Mouse (Mus musculus): ENCODE results near the gene Pms2. TPM values are rescaled to one million over a fixed set of nuclear protein-coding genes. Genes with fewer than 3 reads are reported as not detected.

The Pms2 gene
- polyA plus RNA-seq, 1 experiment, result 2.5 TPM

DNA sequence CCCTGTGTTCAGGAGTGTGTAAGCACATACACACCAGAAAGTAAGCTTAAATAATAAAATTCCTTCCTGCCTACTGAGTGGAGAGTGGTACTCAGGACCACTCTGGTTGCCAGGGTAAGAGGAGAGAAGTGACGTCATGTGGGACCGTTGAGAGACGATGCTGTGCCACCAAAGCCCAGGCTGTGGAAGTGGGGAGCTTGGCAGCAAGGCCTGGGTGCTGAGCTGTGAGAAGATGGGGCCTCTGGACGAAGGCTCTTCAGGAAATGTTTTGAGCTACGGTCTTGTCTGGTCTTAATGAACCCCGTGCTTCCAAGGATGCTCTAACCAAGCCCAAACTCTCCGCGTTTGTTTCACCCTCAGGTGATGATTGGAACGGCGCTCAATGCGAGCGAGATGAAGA, 20.9 kb downstream of the Pms2 start:
- Histone ChIP-seq H3K4me3 (no peak overlapping the region), H3K36me3 (ENCODE audit: control insufficient read depth, insufficient read depth) (peaks cover 9% of the 10 kb centered on the region), H3ac (ENCODE audit: control insufficient read depth, insufficient read length) (no peak overlapping the region), H3K79me2 (ENCODE audit: control insufficient read depth, insufficient read depth) (no peaks in the 10 kb centered on the region), H3K27me3 (ENCODE audit: control insufficient read depth, insufficient read depth, insufficient read length) (no peaks in the 10 kb centered on the region), H3K4me2 (ENCODE audit: low read depth) (no peak overlapping the region)
- TF ChIP-seq SRF (IDR thresholded peaks at IDR 0.05; ENCODE audit: control insufficient read depth, insufficient read length, low read depth) (no peak), TCF3 (IDR thresholded peaks at IDR 0.05; ENCODE audit: insufficient read length, low read depth) (no peak), MAX (IDR thresholded peaks at IDR 0.05; ENCODE audit: low read depth) (no peak)

DNA sequence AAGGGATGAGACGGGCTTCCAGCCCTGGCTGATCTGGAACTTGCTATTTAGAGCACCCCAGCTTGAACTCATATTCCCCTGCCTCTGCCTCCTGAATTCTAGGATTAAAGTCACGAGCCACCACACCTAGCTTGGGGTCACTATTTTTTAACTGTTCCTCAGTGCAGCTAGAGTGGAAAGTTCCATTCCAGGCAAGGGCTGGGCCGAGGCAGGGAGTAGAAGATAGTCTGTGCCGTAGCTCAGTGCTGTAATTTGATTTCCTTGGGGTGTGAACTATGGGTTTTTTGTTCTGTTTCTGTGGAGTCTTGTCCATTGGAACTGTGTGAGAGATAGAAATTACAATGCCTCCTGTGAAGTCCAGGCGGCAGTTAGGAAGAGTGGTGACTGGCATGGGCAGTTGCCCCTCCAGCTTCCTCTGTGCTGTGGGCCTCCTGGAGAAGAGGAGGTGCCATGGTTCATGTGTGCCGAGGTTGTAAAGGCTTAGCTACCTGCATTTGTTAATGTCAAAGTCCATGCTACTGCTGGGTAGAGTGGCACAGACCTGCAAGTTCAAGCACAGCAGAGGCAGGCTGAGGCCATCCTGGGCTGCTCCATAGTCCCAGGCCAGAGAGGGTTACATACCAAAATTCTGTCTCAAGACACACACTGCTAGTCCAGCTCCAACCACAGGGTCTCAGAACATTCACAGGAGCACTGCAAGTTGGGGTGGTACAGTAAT, 22.3 kb downstream of the Pms2 start:
- Histone ChIP-seq H3K36me3 (ENCODE audit: control insufficient read depth, insufficient read depth) (peaks cover 6% of the 10 kb centered on the region), H3K27me3 (ENCODE audit: control insufficient read depth, insufficient read depth, insufficient read length) (no peaks in the 10 kb centered on the region), H3K4me2 (ENCODE audit: low read depth) (no peak overlapping the region), H3K4me3 (no peak overlapping the region), H3K79me2 (ENCODE audit: control insufficient read depth, insufficient read depth) (no peaks in the 10 kb centered on the region), H3ac (ENCODE audit: control insufficient read depth, insufficient read length) (no peak overlapping the region)
- TF ChIP-seq TCF12 (IDR thresholded peaks at IDR 0.05; ENCODE audit: insufficient read depth, poor library complexity, severe bottlenecking), result no peak
- TF ChIP-seq REST (IDR thresholded peaks at IDR 0.05; ENCODE audit: insufficient read depth, insufficient read length), result no peak
- no peak for TF ChIP-seq TCF3 (IDR thresholded peaks at IDR 0.05; ENCODE audit: insufficient read length, low read depth)
- TF ChIP-seq MAX (IDR thresholded peaks at IDR 0.05; ENCODE audit: low read depth), result no peak
- no peak for TF ChIP-seq MYOG (IDR thresholded peaks at IDR 0.05; ENCODE audit: control insufficient read depth in 1 of 3, insufficient read depth in 1 of 3, insufficient read length in 2 of 3, low read depth in 2 of 3)
- TF ChIP-seq CEBPB (IDR thresholded peaks at IDR 0.05; ENCODE audit: insufficient read depth, poor library complexity, severe bottlenecking), result no peak
- no peak for TF ChIP-seq POLR2AphosphoS2 (IDR thresholded peaks at IDR 0.05; ENCODE audit: insufficient read length, low read depth)
- TF ChIP-seq E2F4 (IDR thresholded peaks at IDR 0.05; ENCODE audit: insufficient read depth), result no peak
- no peak for TF ChIP-seq USF1 (IDR thresholded peaks at IDR 0.05; ENCODE audit: low read depth)
- no peak for TF ChIP-seq SRF (IDR thresholded peaks at IDR 0.05; ENCODE audit: control insufficient read depth, insufficient read length, low read depth)
- TF ChIP-seq MYOD1 (IDR thresholded peaks at IDR 0.05; ENCODE audit: control insufficient read depth in 1 of 3, insufficient read length in 2 of 3, low read depth in 2 of 3), result no peak
- TF ChIP-seq POLR2A (IDR thresholded peaks at IDR 0.05; ENCODE audit: insufficient read length, low read depth), result no peak

DNA sequence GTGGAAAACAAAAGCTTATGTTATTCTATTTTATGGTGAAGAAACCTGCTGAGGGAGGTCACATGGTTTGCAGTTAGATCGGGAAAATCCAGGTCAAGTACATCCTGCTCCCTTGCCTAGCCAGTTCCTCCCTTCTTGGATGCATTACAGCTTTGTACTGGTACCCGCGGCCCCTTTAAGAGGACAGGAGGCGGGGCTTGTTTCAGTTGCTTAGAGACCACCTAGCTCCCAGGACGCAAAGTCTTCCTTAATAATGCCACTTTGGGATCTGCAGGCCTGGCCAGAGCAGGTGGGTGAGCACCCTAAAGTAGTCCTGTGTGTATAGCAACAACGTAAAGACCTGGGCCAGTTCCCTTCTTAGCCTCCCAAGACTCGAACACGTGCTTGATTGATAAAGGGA, 23.1 kb downstream of the Pms2 start, which contains the start of gene Rsph10b:
Gene Rsph10b (plus strand): TSS at position 205 of the 400 bp plus-strand sequence.
- Histone ChIP-seq H3K4me3 (no peak within 1 kb of the TSS), H3K79me2 (ENCODE audit: control insufficient read depth, insufficient read depth) (no peaks in the 10 kb centered on the region), H3ac (ENCODE audit: control insufficient read depth, insufficient read length) (no peak within 1 kb of the TSS), H3K4me2 (ENCODE audit: low read depth) (no peak within 1 kb of the TSS), H3K27me3 (ENCODE audit: control insufficient read depth, insufficient read depth, insufficient read length) (no peaks in the 10 kb centered on the region), H3K36me3 (ENCODE audit: control insufficient read depth, insufficient read depth) (peaks cover 6% of the 10 kb centered on the region)
- TF ChIP-seq CEBPB (IDR thresholded peaks at IDR 0.05; ENCODE audit: insufficient read depth, poor library complexity, severe bottlenecking) (no peak), REST (IDR thresholded peaks at IDR 0.05; ENCODE audit: insufficient read depth, insufficient read length) (no peak), POLR2AphosphoS2 (IDR thresholded peaks at IDR 0.05; ENCODE audit: insufficient read length, low read depth) (no peak), USF1 (IDR thresholded peaks at IDR 0.05; ENCODE audit: low read depth) (no peak), TCF3 (IDR thresholded peaks at IDR 0.05; ENCODE audit: insufficient read length, low read depth) (no peak), MAX (IDR thresholded peaks at IDR 0.05; ENCODE audit: low read depth) (no peak), MYOG (IDR thresholded peaks at IDR 0.05; ENCODE audit: control insufficient read depth in 1 of 3, insufficient read depth in 1 of 3, insufficient read length in 2 of 3, low read depth in 2 of 3) (no peak), E2F4 (IDR thresholded peaks at IDR 0.05; ENCODE audit: insufficient read depth) (no peak), SRF (IDR thresholded peaks at IDR 0.05; ENCODE audit: control insufficient read depth, insufficient read length, low read depth) (no peak), POLR2A (IDR thresholded peaks at IDR 0.05; ENCODE audit: insufficient read length, low read depth) (no peak), TCF12 (IDR thresholded peaks at IDR 0.05; ENCODE audit: insufficient read depth, poor library complexity, severe bottlenecking) (no peak), MYOD1 (IDR thresholded peaks at IDR 0.05; ENCODE audit: control insufficient read depth in 1 of 3, insufficient read length in 2 of 3, low read depth in 2 of 3) (no peak)

DNA sequence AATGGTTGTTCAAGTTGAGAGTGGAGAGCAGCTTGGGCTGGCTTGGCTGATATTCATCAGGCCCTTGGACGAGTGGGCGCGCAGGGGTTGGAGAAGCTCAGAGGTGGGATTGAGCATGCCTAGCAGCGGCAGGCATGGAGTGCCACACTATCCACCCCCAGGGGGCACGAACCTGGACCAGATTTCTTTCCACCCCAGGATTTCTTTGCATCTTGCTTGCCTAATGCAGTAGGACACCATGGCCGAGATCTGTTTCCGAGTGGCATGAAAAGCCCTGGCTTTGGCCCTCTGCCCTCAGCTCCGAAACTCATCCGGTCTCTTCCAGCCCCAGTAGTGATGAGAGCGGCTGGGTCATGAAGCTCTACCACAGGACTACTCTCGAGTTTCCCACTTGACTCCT, 23.6 kb downstream of the Pms2 start:
- no peak overlapping the region for H3ac ChIP-seq (ENCODE audit: control insufficient read depth, insufficient read length)
- no peak overlapping the region for H3K4me2 ChIP-seq (ENCODE audit: low read depth)
- H3K27me3 ChIP-seq (ENCODE audit: control insufficient read depth, insufficient read depth, insufficient read length), result no peaks in the 10 kb centered on the region
- peaks cover 4% of the 10 kb centered on the region for H3K36me3 ChIP-seq (ENCODE audit: control insufficient read depth, insufficient read depth)
- H3K79me2 ChIP-seq (ENCODE audit: control insufficient read depth, insufficient read depth), result no peaks in the 10 kb centered on the region
- TF ChIP-seq USF1 (IDR thresholded peaks at IDR 0.05; ENCODE audit: low read depth) (no peak), TCF12 (IDR thresholded peaks at IDR 0.05; ENCODE audit: insufficient read depth, poor library complexity, severe bottlenecking) (no peak), POLR2A (IDR thresholded peaks at IDR 0.05; ENCODE audit: insufficient read length, low read depth) (no peak), SRF (IDR thresholded peaks at IDR 0.05; ENCODE audit: control insufficient read depth, insufficient read length, low read depth) (no peak), MYOD1 (IDR thresholded peaks at IDR 0.05; ENCODE audit: control insufficient read depth in 1 of 3, insufficient read length in 2 of 3, low read depth in 2 of 3) (no peak)
- no peak overlapping the region for H3K4me3 ChIP-seq

DNA sequence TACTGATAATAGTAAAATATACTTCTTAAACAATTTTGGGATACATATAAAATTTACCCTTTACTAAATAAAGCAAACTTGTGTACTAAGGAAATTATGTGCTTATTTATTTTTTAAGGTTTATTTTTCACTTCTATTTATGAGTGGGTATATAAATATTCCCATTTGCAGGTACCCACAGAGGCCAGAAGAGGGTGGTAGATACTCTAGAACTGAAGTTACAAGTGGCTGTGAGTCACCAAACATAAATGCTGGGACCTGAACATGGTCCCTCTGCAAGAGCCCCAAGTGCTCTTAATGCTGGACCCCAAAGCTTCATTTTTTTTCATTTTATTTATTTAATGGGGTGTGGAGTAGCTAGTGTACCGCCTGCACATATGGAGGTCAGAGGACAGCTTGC, 24.1 kb downstream of the Pms2 start:
- no peak overlapping the region for H3ac ChIP-seq (ENCODE audit: control insufficient read depth, insufficient read length)
- no peak overlapping the region for H3K4me2 ChIP-seq (ENCODE audit: low read depth)
- no peaks in the 10 kb centered on the region for H3K36me3 ChIP-seq (ENCODE audit: control insufficient read depth, insufficient read depth)
- no peaks in the 10 kb centered on the region for H3K79me2 ChIP-seq (ENCODE audit: control insufficient read depth, insufficient read depth)
- H3K4me3 ChIP-seq, result no peak overlapping the region
- H3K27me3 ChIP-seq (ENCODE audit: control insufficient read depth, insufficient read depth, insufficient read length), result no peaks in the 10 kb centered on the region
- TF ChIP-seq E2F4 (IDR thresholded peaks at IDR 0.05; ENCODE audit: insufficient read depth) (no peak), TCF12 (IDR thresholded peaks at IDR 0.05; ENCODE audit: insufficient read depth, poor library complexity, severe bottlenecking) (no peak), SRF (IDR thresholded peaks at IDR 0.05; ENCODE audit: control insufficient read depth, insufficient read length, low read depth) (no peak), MYOD1 (IDR thresholded peaks at IDR 0.05; ENCODE audit: control insufficient read depth in 1 of 3, insufficient read length in 2 of 3, low read depth in 2 of 3) (no peak)
